Mouse (Mus musculus) liver, embryonic 14.5 days (tissue): ENCODE measurements around the gene Plekhm2. TPM values are rescaled to one million over a fixed set of nuclear protein-coding genes. Genes with fewer than 3 reads are reported as not detected.

Source experiments
- ATAC-seq: fragments of 200-750 bp; cut with Nextera tagmentation; 2 replicates; pipeline ENCODE4 v1.8.0; 2017; ENCODE audit warnings: moderate number of reproducible peaks, mild to moderate bottlenecking, moderate library complexity; ENCODE audit not compliant: insufficient read depth
- DNase-seq, 3 experiments: peaks; one replicate each; pipeline ENCODE4 v3.0.0-alpha.2; 2012 to 2013; ENCODE audit warnings: low read depth in 3 of 3, low spot score in 3 of 3
- H3K27ac ChIP-seq: fragments of 300-500 bp; sonication (generic); 2 replicates; pipeline ENCODE4 v1.5.1; 2014; ENCODE audit warnings: moderate library complexity, mild to moderate bottlenecking, control low read depth, inconsistent platforms
- H3K27me3 ChIP-seq: fragments of 300-500 bp; sonication (generic); 2 replicates; pipeline ENCODE4 v1.6.1; 2014; ENCODE audit warnings: mild to moderate bottlenecking, low read length, moderate library complexity; ENCODE audit not compliant: control insufficient read depth, insufficient read depth
- H3K36me3 ChIP-seq: fragments of 300-500 bp; sonication (generic); replicated peaks from 2 replicates; pipeline ENCODE4 v1.6.1; 2014; ENCODE audit warnings: low read depth; ENCODE audit not compliant: control insufficient read depth, insufficient read depth
- H3K4me1 ChIP-seq, 2 experiments: fragments of 200-500 bp in 1 of 2; fragments of 300-500 bp in 1 of 2; sonication (generic) in 1 of 2; replicated peaks; 2 replicates each; pipeline ENCODE4 v1.6.1; 2012 to 2014; ENCODE audit warnings: antibody characterized with exemption in 1 of 2, inconsistent platforms in 1 of 2, low read length in 1 of 2; ENCODE audit not compliant: control insufficient read depth in 2 of 2, insufficient read depth in 2 of 2
- H3K4me2 ChIP-seq: fragments of 300-500 bp; sonication (generic); 2 replicates; pipeline ENCODE4 v1.6.1; 2014; ENCODE audit warnings: low read depth, mild to moderate bottlenecking, control low read depth, moderate library complexity
- H3K4me3 ChIP-seq, 2 experiments: fragments of 200-500 bp in 1 of 2; fragments of 300-500 bp in 1 of 2; sonication (generic) in 1 of 2; 2 replicates each; pipeline ENCODE4 v1.5.1; 2012 to 2014; ENCODE audit warnings: low read depth in 2 of 2, low read length in 2 of 2, mild to moderate bottlenecking in 2 of 2, control low read depth in 1 of 2, inconsistent platforms in 1 of 2, moderate library complexity in 1 of 2; ENCODE audit not compliant: insufficient read depth in 1 of 2
- H3K9ac ChIP-seq: fragments of 300-500 bp; sonication (generic); replicated peaks from 2 replicates; pipeline ENCODE4 v1.6.1; 2014; ENCODE audit warnings: mild to moderate bottlenecking, control low read depth, moderate library complexity
- H3K9me3 ChIP-seq: fragments of 300-500 bp; sonication (generic); 2 replicates; pipeline ENCODE4 v1.6.1; 2016; ENCODE audit warnings: low read length, mixed read lengths; ENCODE audit not compliant: control insufficient read depth
- CTCF ChIP-seq: IDR thresholded peaks from 2 replicates; pipeline ENCODE4 v1.5.1; 2016; ENCODE audit warnings: antibody characterized with exemption, low read depth, control low read depth
- EP300 ChIP-seq: IDR thresholded peaks from 2 replicates; pipeline ENCODE4 v1.6.1; 2016; ENCODE audit warnings: antibody characterized with exemption, low read depth
- WGBS: fragments of 180-500 bp; shearing (Covaris S2); extraction: QIAGEN DNeasy Blood & Tissue Kit; methylation state at CpG from one replicate; pipeline ENCODE4 v1.1.7; 2014; ENCODE audit not compliant: insufficient replicate concordance; 5-methylcytosine and 5-hydroxymethylcytosine counted together
- polyA plus RNA-seq, 2 experiments: library from polyadenylated mRNA; depleted of rRNA in 1 of 2; stranded (reverse) in 1 of 2; unstranded in 1 of 2; fragments of >200 nt; fragmentation: Nextera tagmentation in 1 of 2; extraction: Ambion mirVana in 1 of 2; gene quantifications; 2 replicates each; pipeline versions ENCODE4 v1.2.1 to v1.2.3; 2012 to 2014

The Plekhm2 gene
- polyA plus RNA-seq, 2 experiments = 0.33 to 4.5 TPM

DNA sequence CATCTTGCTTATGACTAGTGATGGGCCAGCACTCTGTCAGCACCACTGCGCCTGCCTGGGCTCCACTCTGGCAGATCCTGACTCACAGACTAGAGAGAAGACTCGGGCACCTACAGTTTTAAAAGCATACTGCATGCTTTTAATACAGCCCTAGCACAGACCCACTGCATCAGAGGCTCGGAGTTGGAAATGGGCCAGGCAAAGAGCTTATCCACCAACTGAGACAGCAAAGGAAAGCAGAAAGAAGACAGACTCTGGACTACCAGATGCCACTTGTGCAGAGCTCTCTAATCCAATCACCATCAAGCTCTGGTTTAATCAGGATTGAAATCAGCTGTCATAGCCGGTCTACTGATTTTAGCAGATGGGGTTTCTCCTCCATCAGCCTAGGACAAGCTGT is 40.6 kb upstream of the Plekhm2 start:
- no peak overlapping the region for H3K4me3 ChIP-seq
- no peak overlapping the region for H3K27ac ChIP-seq
- ATAC-seq (no peak), DNase-seq (no peak)
- no peak for TF ChIP-seq CTCF
- 78% methylated on average over 4 of the region's 4 CpGs for WGBS
- H3K9me3 ChIP-seq = no peaks in the 10 kb centered on the region
- peaks cover 94% of the 10 kb centered on the region for H3K36me3 ChIP-seq
- H3K9ac ChIP-seq = no peak overlapping the region
- no peaks in the 10 kb centered on the region for H3K4me1 ChIP-seq
- H3K4me2 ChIP-seq = no peak overlapping the region
- no peaks in the 10 kb centered on the region for H3K27me3 ChIP-seq

DNA sequence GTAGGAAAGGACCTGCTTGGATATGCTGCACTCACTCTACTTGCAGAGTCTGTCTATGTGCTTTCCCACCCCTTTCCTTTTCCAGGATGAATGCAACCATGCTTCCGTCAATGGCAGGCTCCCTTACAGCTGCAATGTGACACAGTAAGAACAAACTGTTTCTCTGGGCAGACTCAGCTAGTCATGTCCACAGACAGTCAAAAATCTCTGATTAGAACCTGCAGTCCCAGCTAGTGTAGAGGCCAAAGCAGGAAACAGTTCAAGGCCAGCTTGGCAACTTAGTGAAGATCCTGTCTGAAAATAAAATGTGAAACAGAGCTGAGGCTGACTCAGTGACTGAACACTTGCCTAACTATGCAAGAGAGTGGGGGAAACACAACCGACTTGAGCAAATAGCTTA is 39.9 kb upstream of the Plekhm2 start:
- Histone ChIP-seq H3K4me2 (no peak overlapping the region), H3K27me3 (no peaks in the 10 kb centered on the region), H3K36me3 (peaks cover 90% of the 10 kb centered on the region), H3K27ac (no peak overlapping the region), H3K4me1 (peaks cover 0 to 2% of the 10 kb centered on the region in 2 experiments; a peak in 1 of 4 replicates), H3K4me3 (no peak overlapping the region), H3K9ac (no peak overlapping the region), H3K9me3 (no peaks in the 10 kb centered on the region)
- no peak for TF ChIP-seq EP300
- TF ChIP-seq CTCF = no peak
- DNase-seq = no peak
- WGBS = 92% methylated on average over 2 of the region's 2 CpGs
- ATAC-seq = no peak

DNA sequence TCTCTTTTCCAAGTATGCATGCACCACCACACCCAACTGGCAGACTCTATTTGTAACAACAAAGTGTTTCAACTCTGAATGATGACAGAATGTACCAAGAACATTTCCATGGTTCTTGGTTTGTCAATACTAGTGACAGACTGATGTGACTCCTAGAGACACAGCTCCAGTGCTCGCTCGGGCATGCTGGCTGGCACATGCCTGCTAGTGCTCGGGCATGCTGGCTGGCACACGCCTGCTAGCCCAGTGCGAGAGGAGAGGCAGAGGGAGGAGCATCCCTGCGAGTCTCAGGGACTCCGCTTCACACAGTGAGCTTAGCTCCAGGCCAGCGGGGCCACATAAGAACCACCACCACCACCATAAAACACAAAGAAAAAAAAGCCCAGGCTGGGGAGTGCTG is 30.0 kb upstream of the Plekhm2 start:
- H3K9me3 ChIP-seq = no peaks in the 10 kb centered on the region
- 84% methylated on average over 8 of the region's 8 CpGs for WGBS
- no peak overlapping the region for H3K27ac ChIP-seq
- H3K4me2 ChIP-seq = no peak overlapping the region
- DNase-seq (no peak), ATAC-seq (no peak)
- no peaks in the 10 kb centered on the region for H3K27me3 ChIP-seq
- peaks cover 82% of the 10 kb centered on the region for H3K36me3 ChIP-seq
- H3K4me3 ChIP-seq = no peak overlapping the region
- no peak overlapping the region for H3K9ac ChIP-seq
- TF ChIP-seq CTCF (no peak), EP300 (no peak)
- no peaks in the 10 kb centered on the region for H3K4me1 ChIP-seq

DNA sequence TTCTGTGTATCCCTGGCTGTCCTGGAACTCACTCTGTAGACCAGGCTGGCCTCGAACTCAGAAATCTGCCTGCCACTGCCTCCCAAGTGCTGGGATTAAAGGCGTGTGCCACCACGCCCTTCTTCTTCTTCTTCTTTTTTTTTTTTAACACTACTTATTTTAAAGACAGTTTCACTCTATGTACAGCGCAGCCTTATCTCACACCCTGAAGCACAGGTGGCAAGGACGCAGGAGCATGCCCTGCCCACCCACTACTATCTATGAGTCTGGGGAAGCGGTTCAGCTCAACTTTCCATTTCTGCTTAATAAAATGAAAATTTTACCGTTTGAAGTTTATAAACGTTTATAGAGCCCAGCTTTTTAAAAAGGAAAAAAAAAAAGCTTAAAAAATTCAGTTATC is 23.8 kb upstream of the Plekhm2 start:
- H3K36me3 ChIP-seq = peaks cover 81% of the 10 kb centered on the region
- H3K4me3 ChIP-seq = no peak overlapping the region
- 48% methylated on average over 8 of the region's 8 CpGs for WGBS

DNA sequence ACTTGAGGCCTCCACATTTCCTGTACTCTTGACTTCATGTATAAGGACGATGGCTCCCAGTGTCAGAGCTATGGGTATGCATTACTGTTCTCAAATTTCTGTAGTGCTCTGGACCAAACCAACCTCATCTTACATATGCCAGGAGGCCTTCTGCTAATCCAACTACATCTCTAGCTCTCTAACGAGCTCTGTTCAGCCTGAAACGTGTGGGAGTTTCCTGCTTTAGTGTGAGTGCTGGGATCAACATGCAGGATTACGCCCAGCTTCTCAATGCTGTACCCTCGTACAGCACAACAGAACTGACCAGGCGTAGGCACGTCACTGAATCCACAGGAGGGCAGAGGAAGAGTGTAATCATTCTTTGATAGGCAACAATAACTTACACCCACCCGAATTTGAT is 21.8 kb upstream of the Plekhm2 start:
- ATAC-seq (no peak), DNase-seq (no peak)
- Histone ChIP-seq H3K36me3 (peaks cover 69% of the 10 kb centered on the region), H3K4me2 (no peak overlapping the region), H3K4me1 (no peaks in the 10 kb centered on the region), H3K9ac (no peak overlapping the region), H3K9me3 (no peaks in the 10 kb centered on the region), H3K27ac (no peak overlapping the region), H3K27me3 (no peaks in the 10 kb centered on the region), H3K4me3 (no peak overlapping the region)
- 82% methylated on average over 8 of the region's 8 CpGs for WGBS
- TF ChIP-seq EP300 = no peak
- TF ChIP-seq CTCF = no peak

More for the DNA sequence above, 23.8 kb upstream of the Plekhm2 start:
- H3K4me1 ChIP-seq = no peaks in the 10 kb centered on the region
- ATAC-seq (no peak), DNase-seq (no peak)
- H3K9me3 ChIP-seq = no peaks in the 10 kb centered on the region
- no peak overlapping the region for H3K4me2 ChIP-seq
- H3K9ac ChIP-seq = no peak overlapping the region
- no peaks in the 10 kb centered on the region for H3K27me3 ChIP-seq
- no peak overlapping the region for H3K27ac ChIP-seq
- TF ChIP-seq EP300 (no peak), CTCF (no peak)

DNA sequence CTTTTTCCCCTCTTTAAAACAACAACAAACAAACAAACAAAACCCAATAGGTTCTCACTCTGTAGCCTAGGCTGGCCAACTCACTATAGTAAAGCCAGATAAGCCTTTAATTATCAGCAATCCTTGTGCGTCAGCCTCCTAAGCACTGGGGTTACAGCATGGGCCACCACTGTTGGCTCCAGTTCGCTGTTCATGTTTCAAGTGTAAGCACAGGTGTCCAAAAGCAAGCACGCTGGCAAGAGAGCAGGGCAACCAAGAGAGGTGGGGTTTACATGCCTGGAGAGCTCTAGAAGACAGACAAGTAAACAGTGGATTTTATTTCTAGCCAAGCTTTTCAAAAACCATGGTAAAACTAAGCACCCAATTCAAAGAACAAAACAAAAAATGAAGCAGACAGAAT is 21.4 kb upstream of the Plekhm2 start:
- Histone ChIP-seq H3K9me3 (no peaks in the 10 kb centered on the region), H3K4me2 (no peak overlapping the region), H3K4me3 (no peak overlapping the region), H3K27ac (no peak overlapping the region), H3K4me1 (no peaks in the 10 kb centered on the region), H3K9ac (no peak overlapping the region), H3K27me3 (no peaks in the 10 kb centered on the region), H3K36me3 (peaks cover 64% of the 10 kb centered on the region)
- ATAC-seq = no peak
- TF ChIP-seq CTCF (no peak), EP300 (no peak)
- WGBS = 83% methylated on average over 3 of the region's 3 CpGs
- DNase-seq = no peak
